Mouse (Mus musculus) olfactory bulb, adult 2 months (tissue): Measurements from ENCODE around the gene Calm1.

ENCODE experiments used
- CTCF ChIP-seq: fragments of 200-500 bp; IDR thresholded peaks from 2 replicates; pipeline ENCODE4 v1.5.1; 2012; ENCODE audit warnings: low read depth, mild to moderate bottlenecking, low read length, moderate library complexity; ENCODE audit not compliant: insufficient read depth
- POLR2A ChIP-seq: fragments of 200-500 bp; IDR thresholded peaks from 2 replicates; pipeline ENCODE4 v1.6.1; 2012; ENCODE audit warnings: mild to moderate bottlenecking, low read depth, low read length, moderate library complexity; ENCODE audit not compliant: insufficient read depth

DNA sequence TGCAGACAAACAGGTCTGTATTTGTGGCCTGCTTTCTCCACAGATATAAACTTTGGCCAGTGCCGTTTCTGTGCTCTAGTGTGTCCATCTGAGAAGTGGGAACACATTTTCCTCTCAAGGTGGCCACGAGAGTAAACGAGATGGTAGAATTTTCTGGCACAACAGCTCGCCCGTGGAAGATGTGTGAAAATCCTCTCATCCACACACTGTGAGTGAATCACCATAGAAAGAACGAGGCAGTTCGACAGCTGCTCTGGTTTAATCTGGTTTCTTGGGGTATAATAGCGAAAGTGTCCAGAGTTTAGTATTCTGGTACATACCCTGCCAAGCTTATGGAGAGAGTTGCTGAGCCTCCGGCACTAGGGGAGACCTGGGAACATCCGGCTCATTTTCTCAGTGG is 14.9 kb downstream of the Calm1 start:
- no peak for TF ChIP-seq CTCF
- TF ChIP-seq POLR2A: no peak
